Mouse (Mus musculus) telencephalon, adult 2 months (tissue): ENCODE measurements around the gene Ddx51.

Source experiments
- DNase-seq: peaks from one replicate; pipeline ENCODE4 v3.0.0-alpha.2; 2011; ENCODE audit warnings: low read depth, low spot score

Gene Ddx51

GRCm38 (mm10) chr5:110659682-110660081 lies 6.4 kb downstream of the Ddx51 start:
- DNase-seq = no peak

- DNase-seq = no peak
Measured at GRCm38 (mm10) chr5:110664041-110664440, 10.8 kb downstream of the Ddx51 start.

- DNase-seq = no peak
Measured at GRCm38 (mm10) chr5:110664750-110665269, 11.6 kb downstream of the Ddx51 start.

GRCm38 (mm10) chr5:110665486-110666121 lies 12.4 kb downstream of the Ddx51 start:
- DNase-seq = no peak

GRCm38 (mm10) chr5:110682041-110682440 lies 28.8 kb downstream of the Ddx51 start:
- DNase-seq = no peak

GRCm38 (mm10) chr5:110698617-110699016 lies 45.4 kb downstream of the Ddx51 start:
- DNase-seq = no peak

GRCm38 (mm10) chr5:110704004-110704403 lies 50.8 kb downstream of the Ddx51 start:
- DNase-seq = no peak

GRCm38 (mm10) chr5:110709256-110709655 lies 56.0 kb downstream of the Ddx51 start:
- peak; percentile 51 for DNase-seq
